In genomic region chr14:60818045-60818444, GRCm38 (mm10) we compare ENCODE assay signal across 21 mouse cellular contexts. TPM values are rescaled to one million over a fixed set of nuclear protein-coding genes. Genes with fewer than 3 reads are reported as not detected.
A peak's percentile ranks its signal among the peaks of the same experiment; 100 is the strongest.
DNase-seq lines count a peak whose midpoint lies in the region; ATAC-seq lines count a peak whose summit lies in the region.
"Had no signal": no experiment of that assay in that cellular context is flagged by ENCODE, and none has a peak within 500 bp of the region (broad histone marks: within the 10 kb centered on the region; RNA-seq: fewer than 3 reads in every experiment).

No protein-coding gene starts in this region.

- no peak overlapping the region for H3K4me2 ChIP-seq in embryonic facial prominence, embryonic 14.5 days (ENCODE audit: low read depth, low read length)
- H3K4me2 ChIP-seq in heart, embryonic 16.5 days (ENCODE audit: low read depth, low read length), result no peak overlapping the region
- H3K4me2 ChIP-seq: limb, embryonic 13.5 days; liver, embryonic 15.5 days had no signal

- H3K4me1 ChIP-seq in embryonic facial prominence, embryonic 14.5 days (ENCODE audit: control insufficient read depth, insufficient read depth, low read length), result no peaks in the 10 kb centered on the region
- no peaks in the 10 kb centered on the region for H3K4me1 ChIP-seq in embryonic facial prominence, embryonic 10.5 days
- peaks cover 9% of the 10 kb centered on the region for H3K4me1 ChIP-seq in heart, embryonic 16.5 days (ENCODE audit: control insufficient read depth, insufficient read depth, low read length)
- H3K4me1 ChIP-seq: limb, embryonic 13.5 days; liver, embryonic 15.5 days had no signal

- no peaks in the 10 kb centered on the region for H3K9me3 ChIP-seq in embryonic facial prominence, embryonic 14.5 days (ENCODE audit: control insufficient read depth, low read length)
- H3K9me3 ChIP-seq in embryonic facial prominence, embryonic 10.5 days, result no peaks in the 10 kb centered on the region
- H3K9me3 ChIP-seq in heart, embryonic 16.5 days (replicated peaks; ENCODE audit: control insufficient read depth, low read length), result no peaks in the 10 kb centered on the region
- H3K9me3 ChIP-seq: limb, embryonic 13.5 days; liver, embryonic 15.5 days had no signal

- intact Hi-C loops in heart, postnatal 36 days (cut with DNase I), result no loop called here
- intact Hi-C loops in gastrocnemius, postnatal 36 days (cut with DNase I), result no loop called here

- no peak overlapping the region for H3K9ac ChIP-seq in embryonic facial prominence, embryonic 14.5 days (ENCODE audit: low read depth, low read length)
- H3K9ac ChIP-seq in heart, embryonic 16.5 days (ENCODE audit: low read length), result 0 out of 2 replicates have a peak overlapping the region, but pooled peaks have one; percentile 21
- H3K9ac ChIP-seq: limb, embryonic 13.5 days; liver, embryonic 15.5 days had no signal

- H3K27ac ChIP-seq in embryonic facial prominence, embryonic 14.5 days (replicated peaks; ENCODE audit: low read depth, low read length), result no peak overlapping the region
- no peak overlapping the region for H3K27ac ChIP-seq in embryonic facial prominence, embryonic 10.5 days (replicated peaks)
- H3K27ac ChIP-seq in heart, embryonic 16.5 days (ENCODE audit: low read length), result peak overlapping the region; percentile 73
- H3K27ac ChIP-seq: gastrocnemius, adult 2 months; kidney, postnatal 0 days; limb, embryonic 13.5 days; liver, embryonic 15.5 days had no signal

- H3K27me3 ChIP-seq in embryonic facial prominence, embryonic 14.5 days (replicated peaks; ENCODE audit: control insufficient read depth, insufficient read depth, low read length), result no peaks in the 10 kb centered on the region
- H3K27me3 ChIP-seq in embryonic facial prominence, embryonic 10.5 days (replicated peaks; ENCODE audit: low read depth, poor library complexity, severe bottlenecking), result no peaks in the 10 kb centered on the region
- H3K27me3 ChIP-seq in heart, embryonic 16.5 days (ENCODE audit: control insufficient read depth, insufficient read depth, low read length), result no peaks in the 10 kb centered on the region
- H3K27me3 ChIP-seq: limb, embryonic 13.5 days; liver, embryonic 15.5 days had no signal

- H3K36me3 ChIP-seq in embryonic facial prominence, embryonic 14.5 days (ENCODE audit: control insufficient read depth, insufficient read depth, low read length), result peaks cover 7% of the 10 kb centered on the region; the same call in 1 of the 2 replicates
- peaks cover 46% of the 10 kb centered on the region for H3K36me3 ChIP-seq in embryonic facial prominence, embryonic 10.5 days (replicated peaks)
- H3K36me3 ChIP-seq in heart, embryonic 16.5 days (ENCODE audit: control insufficient read depth, insufficient read depth), result peaks cover 15% of the 10 kb centered on the region

- no peak for ATAC-seq in embryonic facial prominence, embryonic 14.5 days (ENCODE audit: low read depth)
- ATAC-seq in heart, embryonic 16.5 days (replicated peaks; ENCODE audit: extremely low read depth, insufficient read depth, low FRiP score), result peak; percentile 41; the same call in 1 of the 2 replicates
- ATAC-seq: activated CD4-positive, CD25-positive, alpha-beta regulatory T cell, adult 4 months; forebrain, embryonic 16.5 days; hindbrain, embryonic 16.5 days had no signal

- WGBS in embryonic facial prominence, embryonic 14.5 days, result 71% methylated on average over 5 of the region's 5 CpGs
- WGBS in embryonic facial prominence, embryonic 10.5 days, result 85% methylated on average over 5 of the region's 5 CpGs
- 41% methylated on average over 5 of the region's 5 CpGs for WGBS in heart, embryonic 16.5 days

- peak; percentile 10 for DNase-seq in embryonic facial prominence, embryonic 14.5 days (ENCODE audit: low spot score)
- DNase-seq in embryonic facial prominence, embryonic 10.5 days (ENCODE audit: low spot score), result no peak
- DNase-seq in heart, postnatal 36 days, result no peak
- peak; percentile 51 to 57 for DNase-seq in adrenal gland, postnatal 36 days
- DNase-seq in lung, postnatal 10 days, result peak; percentile 71
- no peak for DNase-seq in frontal cortex, postnatal 10 days (ENCODE audit: low spot score in 2 of 2)
- DNase-seq in gastrocnemius, postnatal 36 days, result no peak
- DNase-seq: B cell, adult 2 months; cerebellum, adult 18-20 months; gastrocnemius, adult 2 months; kidney, adult 11 months had no signal

- H3K4me3 ChIP-seq in embryonic facial prominence, embryonic 14.5 days (ENCODE audit: low read depth, low read length), result no peak overlapping the region
- H3K4me3 ChIP-seq in embryonic facial prominence, embryonic 10.5 days, result no peak overlapping the region
- H3K4me3 ChIP-seq in heart, embryonic 16.5 days (ENCODE audit: low read length), result no peak overlapping the region
- H3K4me3 ChIP-seq: gastrocnemius, adult 2 months; limb, embryonic 13.5 days; liver, embryonic 15.5 days had no signal

RNA-seq across cellular contexts. Expression of gene Mipep, which starts 33.7 kb away (rescaled TPM):
- 22.6 and 23.5 TPM in 2 replicates for polyA plus RNA-seq in embryonic facial prominence, embryonic 14.5 days (2014; fragmentation: Nextera tagmentation; extraction: Ambion mirVana)
- 24.6 and 25.0 TPM in 2 replicates for polyA plus RNA-seq in embryonic facial prominence, embryonic 10.5 days (2016; fragmentation: Nextera tagmentation; extraction: Ambion mirVana)
- 32.6 and 33.2 TPM in 2 replicates for polyA plus RNA-seq in heart, embryonic 16.5 days (2015; fragmentation: Nextera tagmentation; extraction: Ambion mirVana)
- total RNA-seq in heart, postnatal 36 days (2021), result 10 to 100 TPM; 61.9 to 62.4 TPM
- 10 to 100 TPM; 37.9 to 43.6 TPM for total RNA-seq in adrenal gland, postnatal 36 days (2021)
- 10 to 100 TPM; 32.4 to 33.4 TPM for total RNA-seq in gastrocnemius, postnatal 36 days (2021)

RNA-seq across cellular contexts. Expression of gene C1qtnf9, which starts 50.1 kb away (rescaled TPM):
- polyA plus RNA-seq in embryonic facial prominence, embryonic 14.5 days (2014; fragmentation: Nextera tagmentation; extraction: Ambion mirVana), result 0.97 and 1.3 TPM in 2 replicates
- polyA plus RNA-seq in embryonic facial prominence, embryonic 10.5 days (2016; fragmentation: Nextera tagmentation; extraction: Ambion mirVana), result 0.15 and 0.18 TPM in 2 replicates
- 3.7 and 4.0 TPM in 2 replicates for polyA plus RNA-seq in heart, embryonic 16.5 days (2015; fragmentation: Nextera tagmentation; extraction: Ambion mirVana)
- total RNA-seq in heart, postnatal 36 days (2021), result 10 to 100 TPM; 36.8 to 68.6 TPM
- 1 to 10 TPM; 5.5 to 5.9 TPM for total RNA-seq in adrenal gland, postnatal 36 days (2021)
- total RNA-seq in gastrocnemius, postnatal 36 days (2021), result 10 to 100 TPM; 19.4 to 25.8 TPM
- total RNA-seq: megakaryocyte-erythroid progenitor cell, adult 5-6 weeks had no signal
- polyA plus RNA-seq: activated CD4-positive, CD25-positive, alpha-beta regulatory T cell, adult 4 months; embryonic facial prominence, embryonic 11.5 days; forebrain, embryonic 16.5 days; neural tube, embryonic 11.5 days had no signal

Comparison
In these comparisons a context has a peak if more than half of its experiments do, and no peak if none do; other contexts are left out.
1. DNase-seq: peak in embryonic facial prominence, embryonic 14.5 days (single experiment), adrenal gland, postnatal 36 days (2 of 2) and lung, postnatal 10 days (single experiment); none in embryonic facial prominence, embryonic 10.5 days (single experiment), heart, postnatal 36 days (0 of 2), frontal cortex, postnatal 10 days (0 of 2) and gastrocnemius, postnatal 36 days (0 of 2).